ENCODE assay signal across 1 mouse cellular context in the genomic region with DNA sequence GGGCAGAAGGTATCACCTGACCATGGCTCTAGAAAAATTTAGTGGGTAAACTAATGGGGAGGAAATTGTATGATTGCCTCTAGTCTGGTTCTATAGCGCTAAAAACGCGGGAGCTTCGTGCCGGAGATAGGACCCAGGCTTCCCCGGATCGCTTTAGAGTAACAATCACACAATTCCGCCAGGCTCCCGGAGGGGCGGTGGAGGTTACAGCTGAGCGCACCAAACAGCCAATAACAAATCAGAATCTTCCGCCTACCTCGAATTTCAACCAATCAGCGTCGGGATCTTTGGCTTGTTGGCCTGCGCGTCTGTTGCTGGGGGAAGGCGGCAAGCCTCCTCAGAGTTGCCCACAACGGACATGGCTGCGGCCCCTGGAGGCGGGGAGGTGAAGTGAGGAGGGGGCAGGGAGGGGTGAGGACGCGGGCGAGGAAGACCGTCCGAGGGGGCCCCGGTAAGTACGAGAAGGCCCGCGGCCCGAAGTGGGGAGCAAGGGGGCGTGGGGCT.
A peak's percentile ranks its signal among the peaks of the same experiment; 100 is the strongest.
TF ChIP-seq lines count a peak whose summit lies in the region.

Gene Tmem94, plus strand, starts transcription at position 331 of the 504 bp plus-strand sequence.

TF ChIP-seq in MEL, 35 proteins besides CTCF, POLR2A, EP300 and RAD21 (continued from another document):
- peak; percentile 97 for TF ChIP-seq KAT2A (conservative IDR thresholded peaks at IDR 0.05; ENCODE audit: low read depth, low read length)
- TF ChIP-seq TAL1 (IDR thresholded peaks at IDR 0.05; ENCODE audit: low read length) = no peak
- TF ChIP-seq ZKSCAN1 (IDR thresholded peaks at IDR 0.05; ENCODE audit: low read depth, low read length) = no peak
- no peak; the same call in 1 of the 2 replicates for TF ChIP-seq USF1 (IDR thresholded peaks at IDR 0.05; ENCODE audit: low read depth, low read length)
- peak; percentile 86 for TF ChIP-seq ZMIZ1 (IDR thresholded peaks at IDR 0.05; ENCODE audit: low read depth, low read length)
- TF ChIP-seq TCF12 (IDR thresholded peaks at IDR 0.05; ENCODE audit: low read depth, low read length) = peak; percentile 85
- TF ChIP-seq MXI1 (IDR thresholded peaks at IDR 0.05; ENCODE audit: low read depth, low read length) = peak; percentile 65
- peak; percentile 95 for TF ChIP-seq HCFC1 (IDR thresholded peaks at IDR 0.05; ENCODE audit: low read depth, low read length)
- no peak for TF ChIP-seq SMC3 (IDR thresholded peaks at IDR 0.05; ENCODE audit: low read depth, low read length)
- TF ChIP-seq GATA1 (IDR thresholded peaks at IDR 0.05; ENCODE audit: low read depth, low read length) = peak; percentile 59
